In genomic region chr1:180503484-180503883, GRCm38 (mm10) we compare ENCODE assay signal across 20 mouse cellular contexts. TPM values are rescaled to one million over a fixed set of nuclear protein-coding genes. Genes with fewer than 3 reads are reported as not detected.
A peak's percentile ranks its signal among the peaks of the same experiment; 100 is the strongest.
DNase-seq lines count a peak whose midpoint lies in the region; ATAC-seq and TF ChIP-seq lines count a peak whose summit lies in the region.
"Had no signal": no experiment of that assay in that cellular context is flagged by ENCODE, and none has a peak within 500 bp of the region (broad histone marks: within the 10 kb centered on the region; RNA-seq: fewer than 3 reads in every experiment).

No protein-coding gene starts in this region.

- no peak overlapping the region for H3K9ac ChIP-seq in hindbrain, embryonic 16.5 days (ENCODE audit: low read depth, low read length)
- H3K9ac ChIP-seq in hindbrain, embryonic 11.5 days (ENCODE audit: low read depth, low read length): no peak overlapping the region
- H3K9ac ChIP-seq in midbrain, postnatal 0 days (replicated peaks; ENCODE audit: low read length, poor library complexity, severe bottlenecking): no peak overlapping the region
- no peak overlapping the region for H3K9ac ChIP-seq in midbrain, embryonic 14.5 days (replicated peaks; ENCODE audit: low read length)
- H3K9ac ChIP-seq: embryonic facial prominence, embryonic 12.5 days; forebrain, embryonic 13.5 days had no signal

- no peak for DNase-seq in hindbrain, embryonic 11.5 days (ENCODE audit: low spot score)
- DNase-seq in midbrain, postnatal 0 days (ENCODE audit: low spot score): peak; percentile 16
- no peak for DNase-seq in midbrain, embryonic 14.5 days
- DNase-seq in brain, embryonic 14.5 days (ENCODE audit: low read depth): peak; percentile 30
- no peak for DNase-seq in heart, adult 9 months (ENCODE audit: low spot score in 2 of 2)
- DNase-seq: adrenal gland, adult 2 months; adrenal gland, postnatal 10 days; adrenal gland, postnatal 25 days; cerebellum, adult 11-12 months; cerebellum, adult 2 months; cerebellum, adult 9-10 months; cerebellum, postnatal 10 days; cerebellum, postnatal 25 days had no signal

- no peak overlapping the region for H3K27ac ChIP-seq in hindbrain, embryonic 16.5 days (ENCODE audit: low read depth, low read length)
- no peak overlapping the region for H3K27ac ChIP-seq in hindbrain, embryonic 11.5 days (ENCODE audit: low read depth, low read length)
- no peak overlapping the region for H3K27ac ChIP-seq in midbrain, postnatal 0 days (ENCODE audit: low read depth, low read length)
- no peak overlapping the region for H3K27ac ChIP-seq in midbrain, embryonic 14.5 days (replicated peaks; ENCODE audit: low read depth, low read length)
- H3K27ac ChIP-seq: embryonic facial prominence, embryonic 10.5 days; embryonic facial prominence, embryonic 12.5 days; forebrain, embryonic 13.5 days had no signal

- WGBS in hindbrain, embryonic 16.5 days: 51% methylated on average over 5 of the region's 5 CpGs
- WGBS in hindbrain, embryonic 11.5 days: 75% methylated on average over 5 of the region's 5 CpGs
- 55% methylated on average over 5 of the region's 5 CpGs for WGBS in midbrain, postnatal 0 days
- WGBS in midbrain, embryonic 14.5 days: 58% methylated on average over 5 of the region's 5 CpGs

- H3K4me2 ChIP-seq in hindbrain, embryonic 16.5 days (ENCODE audit: low read length): no peak overlapping the region
- no peak overlapping the region for H3K4me2 ChIP-seq in hindbrain, embryonic 11.5 days (replicated peaks; ENCODE audit: low read depth, low read length)
- no peak overlapping the region for H3K4me2 ChIP-seq in midbrain, postnatal 0 days (ENCODE audit: low read depth, low read length, poor library complexity, severe bottlenecking)
- H3K4me2 ChIP-seq in midbrain, embryonic 14.5 days (ENCODE audit: low read length): no peak overlapping the region
- H3K4me2 ChIP-seq: embryonic facial prominence, embryonic 12.5 days; forebrain, embryonic 13.5 days had no signal

- H3K9me3 ChIP-seq in hindbrain, embryonic 16.5 days (ENCODE audit: control insufficient read depth, low read length): no peaks in the 10 kb centered on the region
- H3K9me3 ChIP-seq in hindbrain, embryonic 11.5 days (ENCODE audit: control insufficient read depth, low read length): no peaks in the 10 kb centered on the region
- no peaks in the 10 kb centered on the region for H3K9me3 ChIP-seq in midbrain, postnatal 0 days (ENCODE audit: low read length)
- no peaks in the 10 kb centered on the region for H3K9me3 ChIP-seq in midbrain, embryonic 14.5 days (ENCODE audit: control insufficient read depth, low read length)
- H3K9me3 ChIP-seq: embryonic facial prominence, embryonic 10.5 days; embryonic facial prominence, embryonic 12.5 days; forebrain, embryonic 13.5 days had no signal

- H3K36me3 ChIP-seq in hindbrain, embryonic 16.5 days (ENCODE audit: control insufficient read depth, insufficient read depth, low read length): no peaks in the 10 kb centered on the region
- H3K36me3 ChIP-seq in hindbrain, embryonic 11.5 days (ENCODE audit: control insufficient read depth, insufficient read depth, low read length): no peaks in the 10 kb centered on the region
- no peaks in the 10 kb centered on the region for H3K36me3 ChIP-seq in midbrain, postnatal 0 days (ENCODE audit: insufficient read depth, low read length)
- H3K36me3 ChIP-seq in midbrain, embryonic 14.5 days (ENCODE audit: control insufficient read depth, insufficient read depth, low read length): no peaks in the 10 kb centered on the region
- H3K36me3 ChIP-seq: embryonic facial prominence, embryonic 10.5 days; embryonic facial prominence, embryonic 12.5 days had no signal

- H3K27me3 ChIP-seq in hindbrain, embryonic 16.5 days (replicated peaks; ENCODE audit: control insufficient read depth, insufficient read depth, low read length): no peaks in the 10 kb centered on the region
- H3K27me3 ChIP-seq in hindbrain, embryonic 11.5 days (ENCODE audit: control insufficient read depth, insufficient read depth, low read length): no peaks in the 10 kb centered on the region
- no peaks in the 10 kb centered on the region for H3K27me3 ChIP-seq in midbrain, postnatal 0 days (ENCODE audit: insufficient read depth, low read length)
- no peaks in the 10 kb centered on the region for H3K27me3 ChIP-seq in midbrain, embryonic 14.5 days (ENCODE audit: control insufficient read depth, insufficient read depth, low read length)
- H3K27me3 ChIP-seq: embryonic facial prominence, embryonic 12.5 days; forebrain, embryonic 13.5 days had no signal

- no peak for TF ChIP-seq CTCF in midbrain, postnatal 0 days (IDR thresholded peaks at IDR 0.05)
- no peak for TF ChIP-seq CTCF in brain, embryonic 14.5 days (IDR thresholded peaks at IDR 0.05; ENCODE audit: borderline replicate concordance, extremely low read depth, insufficient read depth, insufficient read length)

- H3K4me3 ChIP-seq in hindbrain, embryonic 16.5 days (ENCODE audit: low read length): no peak overlapping the region
- H3K4me3 ChIP-seq in hindbrain, embryonic 11.5 days (ENCODE audit: low read depth, low read length): no peak overlapping the region
- no peak overlapping the region for H3K4me3 ChIP-seq in midbrain, postnatal 0 days (ENCODE audit: low read depth, low read length)
- H3K4me3 ChIP-seq in midbrain, embryonic 14.5 days (replicated peaks; ENCODE audit: low read depth, low read length): no peak overlapping the region
- H3K4me3 ChIP-seq: embryonic facial prominence, embryonic 10.5 days; embryonic facial prominence, embryonic 12.5 days; forebrain, embryonic 13.5 days had no signal

- TF ChIP-seq POLR2A in brain, embryonic 14.5 days (IDR thresholded peaks at IDR 0.05; ENCODE audit: borderline replicate concordance, extremely low read depth, insufficient read depth, insufficient read length, poor library complexity, severe bottlenecking): no peak

- ATAC-seq in hindbrain, embryonic 16.5 days: peak; percentile 37; the same call in 1 of the 2 replicates
- no peak for ATAC-seq in hindbrain, embryonic 11.5 days (ENCODE audit: low FRiP score)
- ATAC-seq in midbrain, postnatal 0 days (ENCODE audit: low FRiP score): no peak
- no peak for ATAC-seq in midbrain, embryonic 14.5 days (ENCODE audit: low FRiP score, low TSS enrichment)
- ATAC-seq: forebrain, embryonic 13.5 days; forebrain, embryonic 16.5 days had no signal

- no peaks in the 10 kb centered on the region; the same call in 1 of the 2 replicates for H3K4me1 ChIP-seq in hindbrain, embryonic 16.5 days (ENCODE audit: control insufficient read depth, insufficient read depth, low read depth, low read length)
- no peaks in the 10 kb centered on the region for H3K4me1 ChIP-seq in hindbrain, embryonic 11.5 days (replicated peaks; ENCODE audit: control insufficient read depth, insufficient read depth, low read length)
- no peaks in the 10 kb centered on the region for H3K4me1 ChIP-seq in midbrain, postnatal 0 days (ENCODE audit: insufficient read depth, low read length)
- H3K4me1 ChIP-seq in midbrain, embryonic 14.5 days (ENCODE audit: control insufficient read depth, insufficient read depth, low read length): no peaks in the 10 kb centered on the region
- H3K4me1 ChIP-seq: embryonic facial prominence, embryonic 12.5 days had no signal

RNA-seq across cellular contexts. Expression of gene Stum, which starts 20.2 kb away (rescaled TPM):
- 15.1 and 18.6 TPM in 2 replicates for polyA plus RNA-seq in hindbrain, embryonic 16.5 days (2015; fragmentation: Nextera tagmentation; extraction: Ambion mirVana)
- polyA plus RNA-seq in hindbrain, embryonic 11.5 days (2014; fragmentation: Nextera tagmentation; extraction: Ambion mirVana): 0.85 and 1.0 TPM in 2 replicates
- 86.7 and 93.5 TPM in 2 replicates for total RNA-seq in midbrain, postnatal 0 days (2014; rRNA removed)
- polyA plus RNA-seq in midbrain, postnatal 0 days (2015; fragmentation: Nextera tagmentation; extraction: Ambion mirVana): 17.8 and 18.1 TPM in 2 replicates
- polyA plus RNA-seq in midbrain, embryonic 14.5 days (2014; fragmentation: Nextera tagmentation; extraction: Ambion mirVana): 6.4 and 7.2 TPM in 2 replicates
- polyA plus RNA-seq in brain, embryonic 14.5 days (2012; rRNA removed): 10.2 and 11.6 TPM in 2 replicates
- total RNA-seq: MEL had no signal
- polyA plus RNA-seq: C2C12 had no signal

Comparison
In these comparisons a context has a peak if more than half of its experiments do, and no peak if none do; other contexts are left out.
1. DNase-seq: peak in midbrain, postnatal 0 days (single experiment) and brain, embryonic 14.5 days (single experiment); none in hindbrain, embryonic 11.5 days (single experiment), midbrain, embryonic 14.5 days (single experiment) and heart, adult 9 months (0 of 2).